Mouse (Mus musculus): ENCODE results near the gene Cyp4f37. TPM values are rescaled to one million over a fixed set of nuclear protein-coding genes. Genes with fewer than 3 reads are reported as not detected.

The Cyp4f37 gene
- total RNA-seq, 1 experiment from 2014 or later, result 0.57 TPM

- no peak for ATAC-seq (replicated peaks; ENCODE audit: insufficient number of reproducible peaks, low FRiP score, low TSS enrichment, poor library complexity, severe bottlenecking)
Measured at GRCm38 (mm10) chr17:32673976-32674375, 52.9 kb downstream of the Cyp4f37 start.

DNA sequence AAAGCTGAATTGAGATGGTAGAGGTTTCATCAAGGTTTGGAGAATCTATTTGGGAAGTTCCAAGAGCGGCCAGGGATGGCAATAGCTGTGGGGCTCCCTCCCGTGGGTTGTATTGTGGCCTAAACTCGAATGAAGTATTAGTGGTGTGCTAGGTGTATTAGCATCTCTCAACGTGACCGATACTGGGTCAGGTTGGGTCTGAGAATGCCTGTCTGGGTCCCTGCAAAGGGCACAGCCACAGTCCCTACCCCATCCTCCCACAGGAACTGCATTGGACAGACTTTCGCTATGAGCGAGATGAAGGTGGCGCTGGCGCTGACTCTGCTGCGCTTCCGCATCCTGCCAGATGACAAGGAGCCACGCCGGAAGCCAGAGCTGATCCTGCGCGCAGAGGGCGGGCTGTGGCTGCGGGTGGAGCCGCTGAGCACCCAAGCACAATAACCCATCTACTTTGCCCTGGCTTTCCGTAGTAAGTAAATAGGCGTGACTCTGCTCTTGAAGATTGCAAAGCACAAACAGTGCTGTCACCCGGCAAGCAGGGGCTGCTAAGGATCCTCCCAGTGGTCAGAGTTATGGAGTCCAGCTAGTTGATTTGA, 55.0 kb downstream of the Cyp4f37 start:
- no peak for ATAC-seq (replicated peaks; ENCODE audit: insufficient number of reproducible peaks, low FRiP score, low TSS enrichment, poor library complexity, severe bottlenecking)

DNA sequence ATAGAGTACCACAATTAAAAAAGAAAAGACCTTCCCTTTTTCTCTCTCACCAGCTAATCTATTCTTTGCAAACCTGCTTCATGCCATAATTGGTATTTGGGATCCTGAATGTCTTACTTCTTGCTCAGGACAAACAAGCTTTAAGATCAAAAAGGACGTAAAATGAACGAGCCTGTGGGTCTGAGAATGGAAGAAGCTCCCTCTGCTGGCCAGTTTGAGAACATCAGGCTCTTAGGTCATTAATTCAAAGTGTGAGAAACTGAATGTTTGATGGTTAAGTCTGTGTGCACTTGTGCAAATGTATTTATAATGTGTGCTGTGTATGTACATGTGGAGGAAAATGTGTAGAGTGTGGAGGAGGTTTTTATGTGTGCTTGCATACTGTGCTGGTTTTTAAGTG, 59.3 kb downstream of the Cyp4f37 start:
- peak; percentile 59; the same call in 1 of the 2 replicates for ATAC-seq (replicated peaks; ENCODE audit: insufficient number of reproducible peaks, low FRiP score, low TSS enrichment, poor library complexity, severe bottlenecking)

DNA sequence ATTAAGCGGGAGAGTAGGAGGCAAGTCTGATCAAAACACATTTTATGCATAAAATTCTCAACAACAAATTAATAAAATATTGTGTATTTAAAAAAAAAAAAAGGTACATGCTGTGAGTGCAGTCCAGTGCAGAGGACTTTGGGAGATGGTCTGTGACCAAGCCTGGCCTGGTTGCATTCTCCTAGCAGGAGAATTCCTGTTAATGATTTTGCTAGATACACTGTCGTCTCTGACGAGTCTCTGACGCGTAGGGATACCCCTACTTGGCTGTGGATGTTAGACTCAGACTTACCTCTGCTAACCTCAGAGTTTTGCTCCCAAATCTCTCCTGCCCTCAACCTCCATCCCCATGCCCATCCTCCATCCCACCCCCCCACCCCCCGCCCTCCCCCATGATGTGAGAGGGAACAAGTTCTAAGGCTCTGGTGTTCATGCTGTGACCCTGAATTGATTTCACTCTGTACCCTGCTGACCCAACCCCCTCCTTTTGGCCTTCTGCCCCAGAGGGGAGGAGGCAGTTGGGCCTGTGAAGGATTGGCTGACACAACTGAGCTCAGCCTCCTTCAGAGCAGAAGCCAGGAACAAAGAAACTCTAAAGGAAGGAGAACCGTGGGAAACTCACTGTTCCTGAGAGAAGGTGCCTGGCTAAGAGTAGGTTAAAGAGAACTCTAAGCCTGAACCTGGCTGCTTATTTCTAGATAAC, 64.1 kb downstream of the Cyp4f37 start, which contains the start of gene Cyp4f15:
TSS of gene Cyp4f15 (plus strand) at position 580 of the 703 bp plus-strand sequence.
- no peak for ATAC-seq (replicated peaks; ENCODE audit: insufficient number of reproducible peaks, low FRiP score, low TSS enrichment, poor library complexity, severe bottlenecking)

Other genes with a start within 250 kb of the Cyp4f37 start
- 3.1 to 11.8 TPM (median 6.5 TPM) in 3 replicates for gene Wiz, start 231.9 kb upstream of the Cyp4f37 start, total RNA-seq (2017)
- 48.3 to 120 TPM (median 73.9 TPM) in 3 replicates for gene Rasal3, start 217.7 kb upstream of the Cyp4f37 start, total RNA-seq (2017)
- gene Pglyrp2, start 197.1 kb upstream of the Cyp4f37 start, total RNA-seq (2017), result 7.1 to 34.0 TPM (median 12.8 TPM) in 3 replicates
- gene Cyp4f39, start 168.6 kb upstream of the Cyp4f37 start, total RNA-seq (2017), result not detected in 3 replicates
- gene Cyp4f17, start 115.3 kb upstream of the Cyp4f37 start, total RNA-seq (2017), result 0.11 to 1.2 TPM (median 1.1 TPM) in 3 replicates
- 94.6 to 125 TPM (median 116 TPM) in 3 replicates for gene Cyp4f16, start 84.8 kb upstream of the Cyp4f37 start, total RNA-seq (2017)
- not detected in 3 replicates for gene Cyp4f40, start 37.6 kb downstream of the Cyp4f37 start, total RNA-seq (2017)
- gene Cyp4f15, start 64.3 kb downstream of the Cyp4f37 start, total RNA-seq (2017), result not detected in 3 replicates
- gene Zfp871, start 167.0 kb downstream of the Cyp4f37 start, total RNA-seq (2017), result 48.5 to 60.7 TPM (median 59.6 TPM) in 3 replicates
- 0.19 TPM in 1 of 3 replicates, not detected in the others for gene Zfp811, start 188.6 kb downstream of the Cyp4f37 start, total RNA-seq (2017)
- gene Zfp799, start 209.0 kb downstream of the Cyp4f37 start, total RNA-seq (2017), result 4.2 to 8.3 TPM (median 6.1 TPM) in 3 replicates

Data from monocyte, adult 5-6 weeks (primary cell).